Mouse (Mus musculus) limb, embryonic 11.5 days (tissue): ENCODE measurements around the gene Mea1. TPM values are rescaled to one million over a fixed set of nuclear protein-coding genes. Genes with fewer than 3 reads are reported as not detected.

Experiments used
- ATAC-seq: fragments of 200-750 bp; cut with Nextera tagmentation; 2 replicates; pipeline ENCODE4 v1.8.0; 2017; ENCODE audit warnings: low read depth; ENCODE audit not compliant: insufficient number of reproducible peaks, low FRiP score, low TSS enrichment
- DNase-seq: peaks from one replicate; pipeline ENCODE4 v3.0.0-alpha.2; 2015; ENCODE audit warnings: low spot score
- H3K27ac ChIP-seq: fragments of 300-500 bp; sonication (generic); replicated peaks from 2 replicates; pipeline ENCODE4 v1.5.1; 2014; ENCODE audit warnings: low read depth, mild to moderate bottlenecking, low read length
- H3K27me3 ChIP-seq: fragments of 300-500 bp; sonication (generic); 2 replicates; pipeline ENCODE4 v1.6.1; 2014; ENCODE audit warnings: mild to moderate bottlenecking, low read length, mixed read lengths; ENCODE audit not compliant: control insufficient read depth, insufficient read depth
- H3K36me3 ChIP-seq: fragments of 300-500 bp; sonication (generic); 2 replicates; pipeline ENCODE4 v1.6.1; 2014; ENCODE audit warnings: mild to moderate bottlenecking, low read length, moderate library complexity, mixed read lengths; ENCODE audit not compliant: control insufficient read depth, insufficient read depth
- H3K4me1 ChIP-seq: fragments of 300-500 bp; sonication (generic); 2 replicates; pipeline ENCODE4 v1.6.1; 2014; ENCODE audit warnings: low read length, mixed read lengths; ENCODE audit not compliant: control insufficient read depth, insufficient read depth
- H3K4me2 ChIP-seq: fragments of 300-500 bp; sonication (generic); 2 replicates; pipeline ENCODE4 v1.6.1; 2014; ENCODE audit warnings: low read depth, mild to moderate bottlenecking, moderate library complexity; ENCODE audit not compliant: severe bottlenecking
- H3K4me3 ChIP-seq: fragments of 300-500 bp; sonication (generic); 2 replicates; pipeline ENCODE4 v1.5.1; 2014; ENCODE audit warnings: low read depth, low read length
- H3K9ac ChIP-seq: fragments of 300-500 bp; sonication (generic); 2 replicates; pipeline ENCODE4 v1.6.1; 2014; ENCODE audit warnings: mild to moderate bottlenecking, low read length
- H3K9me3 ChIP-seq: fragments of 300-500 bp; sonication (generic); 2 replicates; pipeline ENCODE4 v1.6.1; 2016; ENCODE audit warnings: low read length; ENCODE audit not compliant: control insufficient read depth
- WGBS: fragments of 180-500 bp; shearing (Covaris S2); extraction: QIAGEN DNeasy Blood & Tissue Kit; methylation state at CpG from one replicate; pipeline ENCODE4 v1.1.7; 2014; 5-methylcytosine and 5-hydroxymethylcytosine counted together
- polyA plus RNA-seq: library from polyadenylated mRNA; unstranded; fragments of >200 nt; fragmentation: Nextera tagmentation; extraction: Ambion mirVana; gene quantifications from 2 replicates; pipeline ENCODE4 v1.2.1, GENCODE M21; 2014

The Mea1 gene
- polyA plus RNA-seq, 1 experiment from 2014 or later = 160 TPM

DNA sequence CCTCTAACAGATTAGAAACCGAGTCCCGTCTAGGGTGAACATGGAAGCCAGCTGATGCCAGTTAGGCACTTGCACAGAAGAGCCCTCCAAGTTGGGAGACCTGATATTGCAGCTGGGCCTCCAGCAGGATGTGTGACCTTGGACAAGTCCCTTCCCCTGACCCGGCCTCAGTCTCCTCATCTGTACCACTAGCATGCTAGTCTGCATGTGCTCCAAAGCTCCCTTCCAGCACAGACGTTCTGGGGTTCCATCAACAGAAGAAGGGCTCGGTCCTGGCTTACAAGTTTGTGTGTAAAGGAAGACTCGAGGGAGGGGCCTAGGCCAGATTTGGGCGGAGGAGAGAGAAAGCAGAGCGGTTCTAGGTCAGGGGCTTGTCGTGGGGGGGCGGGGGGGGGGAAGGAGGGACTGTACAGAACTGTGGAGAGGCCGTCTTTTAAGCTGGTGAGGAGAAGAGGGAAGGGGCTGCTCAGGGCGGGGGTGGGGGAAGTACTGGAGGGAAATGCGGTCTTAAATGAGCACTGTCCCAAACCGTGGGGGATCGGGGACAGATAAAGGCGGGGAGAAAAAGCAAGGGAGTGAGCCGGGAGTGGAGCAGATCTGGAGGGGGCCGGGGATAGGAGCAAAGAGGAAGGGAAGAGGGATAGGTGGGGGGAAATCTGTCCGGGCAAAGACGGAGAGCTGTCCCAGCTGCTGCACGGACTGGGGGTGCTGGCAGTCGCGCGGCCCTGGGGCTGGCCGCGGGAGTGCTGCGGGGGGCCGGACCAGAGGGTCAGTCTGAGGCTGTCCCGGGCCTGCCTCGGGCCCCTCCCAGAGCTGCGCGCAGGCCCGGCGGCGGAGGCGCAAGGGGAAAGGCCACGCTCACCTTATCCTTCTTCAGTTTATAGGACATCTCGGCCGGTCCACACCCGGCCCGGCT is 25.6 kb downstream of the Mea1 start:
- peak; percentile 82 for ATAC-seq
- Histone ChIP-seq H3K9ac (peak overlapping the region; percentile 85), H3K27ac (peak overlapping the region; percentile 77), H3K4me1 (peaks cover 15% of the 10 kb centered on the region), H3K4me2 (peak overlapping the region; percentile 72), H3K9me3 (no peaks in the 10 kb centered on the region), H3K36me3 (peaks cover 4% of the 10 kb centered on the region; the same call in 1 of the 2 replicates), H3K4me3 (peak overlapping the region; percentile 91), H3K27me3 (no peaks in the 10 kb centered on the region)
- no peak for DNase-seq
- 5% methylated on average over 40 of the region's 41 CpGs for WGBS

GRCm38 (mm10) chr17:46704887-46705835 is 26.6 kb downstream of the Mea1 start, which contains the start of gene Ppp2r5d:
TSS of gene Ppp2r5d (minus strand) at chr17:46705111.
- ATAC-seq = peak; percentile 95
- Histone ChIP-seq H3K27me3 (no peaks in the 10 kb centered on the region), H3K9ac (peak within 1 kb of the TSS; percentile 85), H3K27ac (peak within 1 kb of the TSS; percentile 77), H3K4me1 (peaks cover 15% of the 10 kb centered on the region), H3K9me3 (no peaks in the 10 kb centered on the region), H3K4me3 (peak within 1 kb of the TSS; percentile 91), H3K36me3 (0 out of 2 replicates have a peak, but pooled peaks cover 2% of the 10 kb centered on the region), H3K4me2 (peak within 1 kb of the TSS; percentile 72)
- WGBS = under 1% methylated on average over 48 of the region's 48 CpGs
- peak; percentile 97 for DNase-seq

DNA sequence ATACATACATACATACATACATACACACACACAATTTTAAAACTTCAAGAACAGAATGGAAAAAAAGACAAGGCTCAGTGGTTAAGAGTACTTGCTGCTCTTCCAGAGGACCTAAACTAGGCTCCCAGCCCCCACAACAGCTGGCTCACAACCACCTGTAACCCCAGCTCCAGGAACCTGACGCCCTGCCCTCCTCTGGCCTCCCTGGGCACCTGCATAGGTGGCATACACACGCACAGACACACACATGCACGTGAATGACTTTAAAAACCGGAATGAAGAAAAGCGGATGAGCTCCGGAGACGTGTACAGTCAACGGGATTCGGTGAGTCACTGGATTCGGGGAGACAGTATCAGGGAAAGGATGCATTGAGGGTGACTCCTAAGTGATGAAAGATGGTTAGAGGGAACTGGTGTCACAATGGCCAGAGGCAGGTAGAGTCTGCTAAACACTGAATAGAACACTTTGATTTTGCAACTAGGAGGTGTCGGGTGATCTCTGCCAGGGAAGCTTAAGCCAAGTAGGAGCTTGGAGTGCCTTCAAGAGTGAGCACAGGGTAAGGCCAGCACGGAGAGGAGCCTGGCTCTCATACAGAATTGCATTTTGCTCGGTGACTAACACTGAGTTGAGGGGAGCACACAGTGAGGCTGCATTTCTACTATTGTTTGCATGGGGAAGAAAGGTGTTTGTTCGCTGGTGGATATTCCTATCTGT is 27.9 kb downstream of the Mea1 start:
- Histone ChIP-seq H3K4me2 (no peak overlapping the region), H3K4me1 (peaks cover 15% of the 10 kb centered on the region), H3K27ac (no peak overlapping the region), H3K27me3 (no peaks in the 10 kb centered on the region), H3K4me3 (no peak overlapping the region), H3K9me3 (no peaks in the 10 kb centered on the region), H3K9ac (no peak overlapping the region), H3K36me3 (no peaks in the 10 kb centered on the region)
- DNase-seq (no peak), ATAC-seq (no peak)
- 94% methylated on average over 14 of the region's 14 CpGs for WGBS

DNA sequence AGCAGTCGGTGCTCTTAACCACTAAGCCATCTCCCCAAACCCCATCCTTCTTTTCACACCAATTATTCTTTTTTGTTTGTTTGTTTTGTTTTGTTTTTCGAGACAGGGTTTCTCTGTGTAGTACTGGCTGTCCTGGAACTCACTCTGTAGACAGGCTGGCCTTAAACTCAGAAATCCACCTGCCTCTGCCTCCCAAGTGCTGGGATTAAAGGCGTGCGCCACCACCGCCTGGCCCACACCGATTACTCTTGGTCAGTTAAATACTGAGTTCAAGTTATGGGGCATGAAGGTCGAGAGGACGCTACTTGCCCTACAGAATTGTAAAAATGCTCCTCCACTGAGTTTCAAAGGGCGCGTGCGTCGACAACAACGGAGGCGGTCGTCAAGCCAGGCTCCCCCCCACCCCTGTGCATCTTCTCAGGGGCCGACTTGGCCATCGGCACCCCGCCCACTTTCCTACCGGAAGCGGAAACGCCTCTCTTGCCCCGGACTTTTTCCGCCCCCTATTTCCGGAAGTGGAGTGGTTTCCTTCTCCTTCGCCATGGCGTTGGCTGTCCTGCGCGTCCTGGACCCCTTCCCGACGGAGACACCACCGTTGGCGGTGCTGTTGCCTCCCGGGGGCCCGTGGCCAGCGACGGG is 32.5 kb downstream of the Mea1 start, which contains the start of gene Pex6:
Pex6 (plus strand) TSS at position 505 of the 639 bp plus-strand sequence.
- DNase-seq = peak; percentile 95
- no peaks in the 10 kb centered on the region for H3K9me3 ChIP-seq
- ATAC-seq = peak; percentile 87
- peak within 1 kb of the TSS; percentile 97 for H3K4me3 ChIP-seq
- H3K27me3 ChIP-seq = no peaks in the 10 kb centered on the region
- H3K4me1 ChIP-seq = peaks cover 8% of the 10 kb centered on the region; the same call in 1 of the 2 replicates
- H3K27ac ChIP-seq = peak within 1 kb of the TSS; percentile 21; the same call in 1 of the 2 replicates
- WGBS = 8% methylated on average over 36 of the region's 36 CpGs
- H3K9ac ChIP-seq = peak within 1 kb of the TSS; percentile 88
- peak within 1 kb of the TSS; percentile 99 for H3K4me2 ChIP-seq
- peaks cover 11% of the 10 kb centered on the region for H3K36me3 ChIP-seq

DNA sequence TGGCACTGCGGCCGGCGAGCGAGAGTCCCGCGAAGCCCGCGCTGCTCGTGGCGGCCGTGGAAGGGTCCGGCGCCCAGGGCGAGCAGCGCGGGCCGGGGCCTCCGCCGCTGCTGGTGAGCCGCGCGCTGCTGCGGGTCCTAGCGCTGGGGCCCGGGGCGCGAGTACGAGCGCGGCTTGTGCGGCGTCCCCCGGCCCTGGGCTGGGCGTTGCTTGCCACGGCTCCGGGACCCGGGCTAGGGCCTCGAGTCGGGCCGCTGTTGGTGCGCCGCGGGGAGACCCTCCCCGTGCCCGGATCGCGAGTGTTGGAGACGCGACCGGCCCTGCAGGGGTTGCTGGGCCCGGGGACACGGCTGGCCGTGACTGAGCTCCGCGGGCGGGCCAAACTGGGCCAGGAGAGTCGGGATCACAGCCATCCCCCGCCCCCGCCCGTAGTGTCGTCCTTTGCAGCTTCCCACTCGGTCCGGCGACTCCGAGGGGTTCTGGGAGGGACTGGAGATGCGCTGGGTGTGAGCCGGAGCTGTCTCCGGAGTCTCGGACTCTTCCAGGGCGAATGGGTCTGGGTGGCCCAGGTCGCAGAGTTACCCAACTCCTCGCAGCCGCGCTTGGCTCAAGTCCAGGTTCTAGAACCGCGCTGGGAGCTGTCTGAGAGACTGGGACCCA is 33.1 kb downstream of the Mea1 start:
- no peak for DNase-seq

GRCm38 (mm10) chr17:46712442-46712841 is 33.8 kb downstream of the Mea1 start:
- H3K27ac ChIP-seq = no peak overlapping the region
- peaks cover 11% of the 10 kb centered on the region for H3K36me3 ChIP-seq
- ATAC-seq (no peak), DNase-seq (no peak)
- no peaks in the 10 kb centered on the region for H3K27me3 ChIP-seq
- peak overlapping the region; percentile 97 for H3K4me3 ChIP-seq
- WGBS = 75% methylated on average over 7 of the region's 7 CpGs
- peaks cover 8% of the 10 kb centered on the region; the same call in 1 of the 2 replicates for H3K4me1 ChIP-seq
- peak overlapping the region; percentile 88; the same call in 1 of the 2 replicates for H3K9ac ChIP-seq
- H3K4me2 ChIP-seq = peak overlapping the region; percentile 99
- no peaks in the 10 kb centered on the region for H3K9me3 ChIP-seq

More for the DNA sequence above, 33.1 kb downstream of the Mea1 start:
- H3K4me2 ChIP-seq = peak overlapping the region; percentile 99
- peak; percentile 19; the same call in 1 of the 2 replicates for ATAC-seq
- H3K4me1 ChIP-seq = peaks cover 8% of the 10 kb centered on the region; the same call in 1 of the 2 replicates
- peak overlapping the region; percentile 97 for H3K4me3 ChIP-seq
- peak overlapping the region; percentile 88 for H3K9ac ChIP-seq
- WGBS = under 1% methylated on average over 60 of the region's 76 CpGs
- H3K27me3 ChIP-seq = no peaks in the 10 kb centered on the region
- no peaks in the 10 kb centered on the region for H3K9me3 ChIP-seq
- peak overlapping the region; percentile 21; the same call in 1 of the 2 replicates for H3K27ac ChIP-seq
- H3K36me3 ChIP-seq = peaks cover 11% of the 10 kb centered on the region

DNA sequence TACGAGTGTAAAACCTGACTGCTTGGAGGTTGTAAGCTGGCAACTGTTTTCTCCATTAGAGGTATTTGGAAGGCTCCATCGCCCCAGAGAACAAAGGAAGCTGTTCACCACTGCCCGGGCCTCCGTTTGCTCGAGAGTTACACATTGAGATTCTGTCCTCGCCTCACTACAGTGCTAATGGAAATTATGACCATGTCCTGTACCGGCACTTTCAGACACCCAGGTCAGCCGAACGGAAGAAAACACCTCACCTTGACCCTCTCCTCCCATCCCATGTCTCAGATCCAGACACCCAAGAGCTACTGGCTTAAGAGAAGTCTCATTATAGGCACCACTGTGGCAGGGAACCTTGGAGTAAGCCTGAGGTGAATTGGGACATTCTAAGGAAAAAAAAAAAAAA is 35.3 kb downstream of the Mea1 start:
- Histone ChIP-seq H3K9me3 (no peaks in the 10 kb centered on the region), H3K4me2 (no peak overlapping the region), H3K4me3 (no peak overlapping the region), H3K27me3 (no peaks in the 10 kb centered on the region), H3K9ac (no peak overlapping the region), H3K4me1 (peaks cover 8% of the 10 kb centered on the region; the same call in 1 of the 2 replicates), H3K36me3 (peaks cover 11% of the 10 kb centered on the region), H3K27ac (no peak overlapping the region)
- ATAC-seq (no peak), DNase-seq (no peak)
- WGBS = 92% methylated on average over 9 of the region's 9 CpGs
